Mouse (Mus musculus) CH12.LX (cell line): ENCODE measurements around the gene Zfp609.

Experiments
- HCFC1 ChIP-seq: IDR thresholded peaks from 2 replicates; pipeline ENCODE4 v1.6.1; 2012; ENCODE audit warnings: low read depth, mild to moderate bottlenecking, inconsistent platforms, low read length, improper control_type of control experiment
- MAX ChIP-seq: IDR thresholded peaks from 2 replicates; pipeline ENCODE4 v1.6.1; 2011; ENCODE audit warnings: low read length, improper control_type of control experiment
- MAZ ChIP-seq: IDR thresholded peaks from 2 replicates; pipeline ENCODE4 v1.6.1; 2012; ENCODE audit warnings: low read depth, mild to moderate bottlenecking, inconsistent platforms, low read length, improper control_type of control experiment, moderate library complexity
- MYC ChIP-seq: IDR thresholded peaks from 2 replicates; pipeline ENCODE4 v1.6.1; 2011; ENCODE audit warnings: low read depth, mild to moderate bottlenecking, improper control_type of control experiment, low read length
- NRF1 ChIP-seq: IDR thresholded peaks from 2 replicates; pipeline ENCODE4 v1.6.1; 2014; ENCODE audit warnings: low read depth, mild to moderate bottlenecking, inconsistent platforms, low read length, improper control_type of control experiment, moderate library complexity
- ZC3H11A ChIP-seq: IDR thresholded peaks from 2 replicates; pipeline ENCODE4 v1.6.1; 2012; ENCODE audit warnings: low read depth, mild to moderate bottlenecking, inconsistent platforms, low read length, improper control_type of control experiment

GRCm38 (mm10) chr9:65746479-65746878 is 80.9 kb downstream of the Zfp609 start:
- no peak for TF ChIP-seq HCFC1
- no peak for TF ChIP-seq MAZ
- no peak for TF ChIP-seq MYC
- no peak for TF ChIP-seq MAX
- no peak for TF ChIP-seq ZC3H11A
- TF ChIP-seq NRF1: no peak
